In genomic region chr7:55447297-55447885, GRCm38 (mm10) we compare ENCODE assay signal across 25 mouse cellular contexts.
DNase-seq lines count a peak whose midpoint lies in the region; ATAC-seq lines count a peak whose summit lies in the region.
"Had no signal": no experiment of that assay in that cellular context is flagged by ENCODE, and none has a peak within 500 bp of the region (broad histone marks: within the 10 kb centered on the region; RNA-seq: fewer than 3 reads in every experiment).

No protein-coding gene starts in this region.

- H3K9ac ChIP-seq in hindbrain, embryonic 11.5 days (ENCODE audit: low read depth, low read length) = no peak overlapping the region
- H3K9ac ChIP-seq in hindbrain, embryonic 12.5 days = no peak overlapping the region
- no peak overlapping the region for H3K9ac ChIP-seq in midbrain, embryonic 13.5 days (replicated peaks)
- H3K9ac ChIP-seq: embryonic facial prominence, embryonic 15.5 days; liver, embryonic 13.5 days; neural tube, embryonic 12.5 days had no signal

- no peak overlapping the region for H3K4me3 ChIP-seq in hindbrain, embryonic 11.5 days (ENCODE audit: low read depth, low read length)
- H3K4me3 ChIP-seq in hindbrain, embryonic 10.5 days = no peak overlapping the region
- no peak overlapping the region for H3K4me3 ChIP-seq in hindbrain, embryonic 12.5 days
- no peak overlapping the region for H3K4me3 ChIP-seq in midbrain, embryonic 13.5 days (replicated peaks)
- H3K4me3 ChIP-seq: embryonic facial prominence, embryonic 15.5 days; left cerebral cortex, adult 2 months; liver, embryonic 13.5 days; megakaryocyte, embryonic 14.5 days; neural tube, embryonic 12.5 days had no signal

- no peaks in the 10 kb centered on the region for H3K27me3 ChIP-seq in hindbrain, embryonic 11.5 days (ENCODE audit: control insufficient read depth, insufficient read depth, low read length)
- H3K27me3 ChIP-seq in hindbrain, embryonic 10.5 days (ENCODE audit: insufficient read depth, poor library complexity, severe bottlenecking) = no peaks in the 10 kb centered on the region
- no peaks in the 10 kb centered on the region for H3K27me3 ChIP-seq in hindbrain, embryonic 12.5 days
- no peaks in the 10 kb centered on the region for H3K27me3 ChIP-seq in midbrain, embryonic 13.5 days
- H3K27me3 ChIP-seq: embryonic facial prominence, embryonic 15.5 days; liver, embryonic 13.5 days; megakaryocyte, embryonic 14.5 days; neural tube, embryonic 12.5 days had no signal

- no peak overlapping the region for H3K27ac ChIP-seq in hindbrain, embryonic 11.5 days (ENCODE audit: low read depth, low read length)
- H3K27ac ChIP-seq in hindbrain, embryonic 10.5 days = no peak overlapping the region
- H3K27ac ChIP-seq in hindbrain, embryonic 12.5 days = no peak overlapping the region
- no peak overlapping the region for H3K27ac ChIP-seq in midbrain, embryonic 13.5 days
- H3K27ac ChIP-seq: embryonic facial prominence, embryonic 15.5 days; kidney, postnatal 0 days; left cerebral cortex, adult 2 months; liver, embryonic 13.5 days; neural tube, embryonic 12.5 days had no signal

- peak; percentile 73 for ATAC-seq in hindbrain, embryonic 11.5 days (ENCODE audit: low FRiP score)
- peak; percentile 84 for ATAC-seq in hindbrain, embryonic 12.5 days (ENCODE audit: low FRiP score)
- peak; percentile 83 for ATAC-seq in midbrain, embryonic 13.5 days
- ATAC-seq in granulocyte monocyte progenitor cell, adult 5-6 weeks (replicated peaks; ENCODE audit: poor library complexity, severe bottlenecking) = no peak

- no peak for DNase-seq in hindbrain, embryonic 11.5 days (ENCODE audit: low spot score)
- DNase-seq in hindbrain, embryonic 10.5 days (ENCODE audit: low spot score) = no peak
- no peak for DNase-seq in left cerebral cortex, adult 11 months (ENCODE audit: low spot score)
- no peak for DNase-seq in thymus, postnatal 36 days
- DNase-seq: adrenal gland, postnatal 10 days; B cell, adult 2 months; cerebellum, adult 8-10 months; gastrocnemius, postnatal 25 days; kidney, adult 2 months; layer of hippocampus, adult 9-11 months; liver, embryonic 13.5 days; lung, adult 2 months; lung, postnatal 14 days; retina, postnatal 1 day; right cerebral cortex, postnatal 25 days; spleen, adult 18-20 months had no signal

- H3K9me3 ChIP-seq in hindbrain, embryonic 11.5 days (ENCODE audit: control insufficient read depth, low read length) = no peaks in the 10 kb centered on the region
- no peaks in the 10 kb centered on the region for H3K9me3 ChIP-seq in hindbrain, embryonic 10.5 days
- no peaks in the 10 kb centered on the region for H3K9me3 ChIP-seq in hindbrain, embryonic 12.5 days (replicated peaks)
- H3K9me3 ChIP-seq in midbrain, embryonic 13.5 days = no peaks in the 10 kb centered on the region
- H3K9me3 ChIP-seq: embryonic facial prominence, embryonic 15.5 days; G1E; liver, embryonic 13.5 days; megakaryocyte, embryonic 14.5 days; neural tube, embryonic 12.5 days had no signal

- no peaks in the 10 kb centered on the region for H3K4me1 ChIP-seq in hindbrain, embryonic 11.5 days (replicated peaks; ENCODE audit: control insufficient read depth, insufficient read depth, low read length)
- H3K4me1 ChIP-seq in hindbrain, embryonic 10.5 days (replicated peaks) = no peaks in the 10 kb centered on the region
- H3K4me1 ChIP-seq in hindbrain, embryonic 12.5 days = no peaks in the 10 kb centered on the region
- H3K4me1 ChIP-seq in midbrain, embryonic 13.5 days (replicated peaks) = no peaks in the 10 kb centered on the region
- H3K4me1 ChIP-seq: embryonic facial prominence, embryonic 15.5 days; liver, embryonic 13.5 days; megakaryocyte, embryonic 14.5 days; neural tube, embryonic 12.5 days had no signal

- H3K36me3 ChIP-seq in hindbrain, embryonic 11.5 days (ENCODE audit: control insufficient read depth, insufficient read depth, low read length) = no peaks in the 10 kb centered on the region
- no peaks in the 10 kb centered on the region for H3K36me3 ChIP-seq in hindbrain, embryonic 10.5 days
- H3K36me3 ChIP-seq in hindbrain, embryonic 12.5 days = no peaks in the 10 kb centered on the region
- no peaks in the 10 kb centered on the region for H3K36me3 ChIP-seq in midbrain, embryonic 13.5 days
- H3K36me3 ChIP-seq: embryonic facial prominence, embryonic 15.5 days; G1E; liver, embryonic 13.5 days; neural tube, embryonic 12.5 days had no signal

- no peak overlapping the region for H3K4me2 ChIP-seq in hindbrain, embryonic 11.5 days (replicated peaks; ENCODE audit: low read depth, low read length)
- no peak overlapping the region for H3K4me2 ChIP-seq in hindbrain, embryonic 12.5 days (replicated peaks)
- H3K4me2 ChIP-seq in midbrain, embryonic 13.5 days (replicated peaks) = no peak overlapping the region
- H3K4me2 ChIP-seq: embryonic facial prominence, embryonic 15.5 days; liver, embryonic 13.5 days; neural tube, embryonic 12.5 days had no signal

- WGBS in hindbrain, embryonic 11.5 days = 74% methylated on average over 2 of the region's 2 CpGs
- 93% methylated on average over 2 of the region's 2 CpGs for WGBS in hindbrain, embryonic 10.5 days
- WGBS in hindbrain, embryonic 12.5 days = 63% methylated on average over 2 of the region's 2 CpGs
- WGBS in midbrain, embryonic 13.5 days = 71% methylated on average over 2 of the region's 2 CpGs
